Mouse (Mus musculus): Measurements from ENCODE around the gene Esp1. TPM values are rescaled to one million over a fixed set of nuclear protein-coding genes. Genes with fewer than 3 reads are reported as not detected.
"Not testable (repeated sequence)": the region's sequence is repeated elsewhere in the genome, so short reads cannot be mapped to it uniquely, and the experiment has no call there.

The Esp1 gene
- polyA plus RNA-seq (2016; fragmentation: Nextera tagmentation; extraction: Ambion mirVana), result not detected in 2 replicates

DNA sequence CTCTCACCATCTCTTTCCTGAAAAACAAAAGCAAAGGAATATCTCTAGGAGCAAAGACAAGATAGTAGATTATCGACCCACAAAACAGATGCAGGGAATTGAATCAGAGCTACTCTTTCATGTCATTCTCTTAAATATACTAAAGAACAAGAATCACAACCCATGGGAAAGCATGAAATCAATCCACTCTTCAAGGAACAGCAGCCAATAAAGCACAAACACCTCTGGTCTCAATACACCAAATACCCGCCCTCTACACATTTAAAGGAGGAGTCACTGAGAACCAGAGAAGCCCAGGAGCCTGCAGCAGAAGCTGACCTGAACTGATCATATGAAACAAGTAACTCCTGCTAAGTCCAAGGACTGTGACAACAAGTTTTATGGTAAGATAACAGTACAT lies at the start of gene Esp1:
Gene Esp1, plus strand, starts transcription at position 301 of the 400 bp plus-strand sequence.
- H3K36me3 ChIP-seq, result no peaks in the 10 kb centered on the region
- peaks cover 2% of the 10 kb centered on the region; the same call in 1 of the 2 replicates for H3K4me1 ChIP-seq (replicated peaks)
- no peak within 1 kb of the TSS for H3K27ac ChIP-seq
- no peaks in the 10 kb centered on the region for H3K27me3 ChIP-seq
- no peaks in the 10 kb centered on the region for H3K9me3 ChIP-seq
- no peak for ATAC-seq (ENCODE audit: insufficient number of reproducible peaks, insufficient read depth, low FRiP score, low TSS enrichment, low read depth)
- H3K4me2 ChIP-seq, result no peak within 1 kb of the TSS
- H3K4me3 ChIP-seq (replicated peaks), result no peak within 1 kb of the TSS
- WGBS, result 79% methylated on average over 2 of the region's 2 CpGs
- no peak within 1 kb of the TSS for H3K9ac ChIP-seq (replicated peaks)

DNA sequence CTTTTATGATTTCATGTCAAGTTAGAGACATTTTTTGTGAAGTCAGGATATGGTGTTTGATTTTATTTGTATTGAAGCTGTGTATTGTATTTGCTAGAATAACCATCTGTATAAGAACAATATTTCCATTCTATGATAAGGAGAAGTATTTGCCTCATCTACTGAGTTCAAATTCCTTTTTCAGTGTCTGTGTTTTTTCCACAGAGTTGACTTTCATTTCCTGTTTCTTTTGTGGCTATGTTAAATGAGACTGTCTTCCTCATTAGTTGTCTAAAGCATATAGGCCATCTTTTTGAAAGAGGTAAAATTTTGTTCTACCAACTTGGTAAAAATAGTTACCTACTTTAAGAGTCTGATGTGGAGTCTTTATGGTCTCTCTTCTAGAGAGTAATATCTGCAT lies 10.6 kb upstream of the Esp1 start:
- no peaks in the 10 kb centered on the region for H3K27me3 ChIP-seq
- H3K4me1 ChIP-seq (replicated peaks), result no peaks in the 10 kb centered on the region
- no peak overlapping the region for H3K9ac ChIP-seq (replicated peaks)
- no peaks in the 10 kb centered on the region for H3K36me3 ChIP-seq
- H3K4me2 ChIP-seq, result no peak overlapping the region
- H3K9me3 ChIP-seq, result no peaks in the 10 kb centered on the region
- no peak for ATAC-seq (ENCODE audit: insufficient number of reproducible peaks, insufficient read depth, low FRiP score, low TSS enrichment, low read depth)
- H3K27ac ChIP-seq, result no peak overlapping the region
- no peak overlapping the region for H3K4me3 ChIP-seq (replicated peaks)

GRCm38 (mm10) chr17:40717055-40717454 lies 9.9 kb upstream of the Esp1 start:
- H3K4me2 ChIP-seq; H3K9ac ChIP-seq (replicated peaks); H3K9me3 ChIP-seq; H3K27ac ChIP-seq; H3K4me1 ChIP-seq (replicated peaks); H3K36me3 ChIP-seq; H3K4me3 ChIP-seq (replicated peaks); ATAC-seq (ENCODE audit: insufficient number of reproducible peaks, insufficient read depth, low FRiP score, low TSS enrichment, low read depth); H3K27me3 ChIP-seq: not testable (repeated sequence)

- peaks cover 8% of the 10 kb centered on the region; the same call in 1 of the 2 replicates for H3K4me1 ChIP-seq (replicated peaks)
- no peak overlapping the region for H3K9ac ChIP-seq (replicated peaks)
- ATAC-seq (ENCODE audit: insufficient number of reproducible peaks, insufficient read depth, low FRiP score, low TSS enrichment, low read depth), result peak; percentile 87
- no peaks in the 10 kb centered on the region for H3K36me3 ChIP-seq
- no peak overlapping the region for H3K4me2 ChIP-seq
- WGBS, result 27% methylated on average over 2 of the region's 2 CpGs
- H3K27me3 ChIP-seq, result no peaks in the 10 kb centered on the region
- H3K27ac ChIP-seq, result no peak overlapping the region
- no peaks in the 10 kb centered on the region for H3K9me3 ChIP-seq
- no peak overlapping the region for H3K4me3 ChIP-seq (replicated peaks)
These were observed 4.4 kb downstream of the Esp1 start for GRCm38 (mm10) chr17:40731296-40731695.

- ATAC-seq (ENCODE audit: insufficient number of reproducible peaks, insufficient read depth, low FRiP score, low TSS enrichment, low read depth), result peak; percentile 80
- peak overlapping the region; percentile 77 for H3K27ac ChIP-seq
These were observed 4.8 kb downstream of the Esp1 start for GRCm38 (mm10) chr17:40731724-40732123.

GRCm38 (mm10) chr17:40763662-40764061 lies 36.7 kb downstream of the Esp1 start:
- Histone ChIP-seq H3K9ac (replicated peaks) (no peak overlapping the region), H3K4me2 (no peak overlapping the region), H3K27me3 (no peaks in the 10 kb centered on the region), H3K4me3 (replicated peaks) (no peak overlapping the region), H3K4me1 (replicated peaks) (no peaks in the 10 kb centered on the region), H3K9me3 (no peaks in the 10 kb centered on the region), H3K27ac (no peak overlapping the region), H3K36me3 (no peaks in the 10 kb centered on the region)
- ATAC-seq (ENCODE audit: insufficient number of reproducible peaks, insufficient read depth, low FRiP score, low TSS enrichment, low read depth), result no peak
- WGBS, result 77% methylated on average over 4 of the region's 4 CpGs

More at GRCm38 (mm10) chr17:40731724-40732123, 4.8 kb downstream of the Esp1 start:
- 45% methylated on average over 4 of the region's 4 CpGs for WGBS
- Histone ChIP-seq H3K36me3 (no peaks in the 10 kb centered on the region), H3K4me3 (replicated peaks) (no peak overlapping the region), H3K9me3 (no peaks in the 10 kb centered on the region), H3K4me1 (replicated peaks) (peaks cover 8% of the 10 kb centered on the region; the same call in 1 of the 2 replicates), H3K9ac (replicated peaks) (no peak overlapping the region), H3K4me2 (no peak overlapping the region), H3K27me3 (no peaks in the 10 kb centered on the region)

- Histone ChIP-seq H3K4me2 (no peak overlapping the region), H3K9ac (replicated peaks) (no peak overlapping the region), H3K36me3 (no peaks in the 10 kb centered on the region), H3K4me1 (replicated peaks) (no peaks in the 10 kb centered on the region), H3K4me3 (replicated peaks) (no peak overlapping the region), H3K9me3 (no peaks in the 10 kb centered on the region), H3K27me3 (no peaks in the 10 kb centered on the region), H3K27ac (no peak overlapping the region)
- WGBS, result 74% methylated on average over 1 of the region's 1 CpGs
- ATAC-seq (ENCODE audit: insufficient number of reproducible peaks, insufficient read depth, low FRiP score, low TSS enrichment, low read depth), result no peak
These were observed 40.2 kb downstream of the Esp1 start for GRCm38 (mm10) chr17:40767120-40767519.

Other genes starting within 250 kb of the Esp1 start
- not detected in 2 replicates for gene Esp8, start 207.1 kb upstream of the Esp1 start, polyA plus RNA-seq (2016; fragmentation: Nextera tagmentation; extraction: Ambion mirVana)
- gene Esp6, start 165.6 kb upstream of the Esp1 start, polyA plus RNA-seq (2016; fragmentation: Nextera tagmentation; extraction: Ambion mirVana), result not detected in 2 replicates
- gene Esp4, start 128.5 kb upstream of the Esp1 start, polyA plus RNA-seq (2016; fragmentation: Nextera tagmentation; extraction: Ambion mirVana), result not detected in 2 replicates
- not detected in 2 replicates for gene Esp3, start 95.0 kb upstream of the Esp1 start, polyA plus RNA-seq (2016; fragmentation: Nextera tagmentation; extraction: Ambion mirVana)
- gene Crisp2, start 79.9 kb downstream of the Esp1 start, polyA plus RNA-seq (2016; fragmentation: Nextera tagmentation; extraction: Ambion mirVana), result not detected in 2 replicates
- 2.5 and 2.9 TPM in 2 replicates for gene Rhag, start 84.0 kb downstream of the Esp1 start, polyA plus RNA-seq (2016; fragmentation: Nextera tagmentation; extraction: Ambion mirVana)
- gene 9130008F23Rik, start 153.4 kb downstream of the Esp1 start, polyA plus RNA-seq (2016; fragmentation: Nextera tagmentation; extraction: Ambion mirVana), result 1.1 and 1.5 TPM in 2 replicates
- gene Glyatl3, start 187.2 kb downstream of the Esp1 start, polyA plus RNA-seq (2016; fragmentation: Nextera tagmentation; extraction: Ambion mirVana), result not detected in 2 replicates
- gene Mut, start 207.6 kb downstream of the Esp1 start, polyA plus RNA-seq (2016; fragmentation: Nextera tagmentation; extraction: Ambion mirVana), result 35.8 and 37.1 TPM in 2 replicates
- gene Cenpq, start 207.9 kb downstream of the Esp1 start, polyA plus RNA-seq (2016; fragmentation: Nextera tagmentation; extraction: Ambion mirVana), result 32.1 and 33.7 TPM in 2 replicates